Mouse (Mus musculus): ENCODE data around the gene Kntc1. TPM values are rescaled to one million over a fixed set of nuclear protein-coding genes. Genes with fewer than 3 reads are reported as not detected.
"Not testable (repeated sequence)": the region's sequence is repeated elsewhere in the genome, so short reads cannot be mapped to it uniquely, and the experiment has no call there.

Gene Kntc1
- 16.1 and 18.8 TPM in 2 replicates for polyA plus RNA-seq (2015; fragmentation: Nextera tagmentation; extraction: Ambion mirVana)

DNA sequence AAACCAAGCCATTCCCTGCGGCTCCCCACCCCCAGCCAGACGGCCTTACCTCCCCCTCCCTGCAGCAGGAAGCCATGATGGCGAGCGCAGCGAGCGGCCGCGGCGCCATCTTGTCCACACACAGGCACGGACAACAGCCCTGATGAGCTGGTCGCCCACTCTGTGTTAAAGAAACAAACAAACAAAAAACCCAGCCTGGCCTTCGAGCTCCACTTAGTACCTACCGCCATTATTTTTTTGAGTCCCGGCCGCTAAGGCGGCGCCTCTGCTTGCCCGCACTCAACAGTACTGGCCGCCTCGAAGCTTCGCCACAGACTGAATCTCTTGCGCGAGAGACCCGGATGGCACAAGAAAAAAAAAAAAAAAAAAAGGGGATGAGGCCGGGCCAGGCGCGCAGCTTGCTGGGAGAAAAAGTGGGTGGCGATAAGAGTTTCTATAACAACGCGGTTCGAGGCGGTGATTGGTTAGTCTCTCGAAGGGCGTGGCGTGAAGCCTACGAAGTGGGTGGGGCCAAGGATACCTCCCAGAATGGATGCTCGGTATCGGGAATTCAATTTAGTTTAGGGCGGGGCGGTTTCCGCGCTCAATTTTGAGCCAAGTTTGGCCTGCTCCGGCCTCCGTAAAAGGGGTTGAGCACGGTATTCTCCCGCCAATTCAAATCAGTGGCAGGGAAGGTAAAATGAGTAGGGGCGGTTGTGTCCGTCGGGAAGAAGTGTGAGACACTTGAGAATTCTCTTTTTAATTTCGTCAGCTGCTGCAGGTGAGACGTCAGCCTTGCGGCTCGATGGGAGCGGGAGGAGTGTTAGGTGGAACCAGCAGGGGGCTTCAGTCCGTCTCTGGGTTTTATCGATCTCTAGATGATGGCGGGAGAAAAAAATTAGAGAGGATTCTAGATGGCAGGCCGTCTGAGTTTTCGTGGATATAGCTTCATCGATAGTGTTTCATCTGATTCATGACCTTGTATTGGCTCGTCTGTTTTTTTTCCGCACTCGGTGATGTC, at the start of gene Kntc1, which contains the start of gene Rsrc2:
Gene Kntc1 (plus strand): TSS at position 652 of the 1,000 bp plus-strand sequence.
Gene Rsrc2 (minus strand): TSS at position 350 of the 1,000 bp plus-strand sequence.
- Histone ChIP-seq H3K4me3 (peak within 1 kb of the TSS; percentile 85), H3K4me2 (peak within 1 kb of the TSS; percentile 89), H3K36me3 (peaks cover 19% of the 10 kb centered on the region), H3K9ac (peak within 1 kb of the TSS; percentile 96), H3K9me3 (no peaks in the 10 kb centered on the region), H3K27me3 (replicated peaks) (no peaks in the 10 kb centered on the region), H3K4me1 (peaks cover 43% of the 10 kb centered on the region), H3K27ac (replicated peaks) (peak within 1 kb of the TSS; percentile 99)
- under 1% methylated on average over 62 of the region's 63 CpGs for WGBS
- peak; percentile 97 for ATAC-seq (ENCODE audit: extremely low read depth, insufficient number of reproducible peaks, low FRiP score, low TSS enrichment)

DNA sequence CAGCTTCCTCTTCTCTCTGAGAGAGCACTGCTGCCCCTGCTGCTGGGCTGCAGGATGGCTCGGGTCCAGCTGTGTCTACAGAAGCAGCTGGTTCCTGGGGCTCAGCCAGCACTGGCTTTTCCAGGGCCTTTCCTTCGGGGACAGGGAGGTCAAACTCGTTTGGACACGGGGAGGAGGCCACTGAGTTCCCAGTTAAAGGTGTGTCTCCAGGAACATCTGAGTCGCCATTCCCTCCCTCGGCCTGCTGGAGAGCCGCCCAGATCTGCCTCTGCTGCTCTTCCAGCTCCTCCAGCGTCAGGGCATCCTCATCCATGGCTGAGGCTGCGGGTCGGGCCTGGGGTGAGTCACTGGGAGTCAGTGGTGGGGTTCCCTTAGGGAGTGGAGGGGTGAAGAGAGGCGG, 48.9 kb upstream of the Kntc1 start:
- 56% methylated on average over 11 of the region's 11 CpGs for WGBS
- peaks cover 10% of the 10 kb centered on the region for H3K4me1 ChIP-seq
- H3K9ac ChIP-seq, result no peak overlapping the region
- H3K27ac ChIP-seq (replicated peaks), result peak overlapping the region; percentile 30; the same call in 1 of the 2 replicates
- no peaks in the 10 kb centered on the region for H3K27me3 ChIP-seq (replicated peaks)
- no peak overlapping the region for H3K4me3 ChIP-seq
- no peak for ATAC-seq (ENCODE audit: extremely low read depth, insufficient number of reproducible peaks, low FRiP score, low TSS enrichment)
- H3K4me2 ChIP-seq, result no peak overlapping the region
- no peaks in the 10 kb centered on the region for H3K9me3 ChIP-seq
- peaks cover 82% of the 10 kb centered on the region for H3K36me3 ChIP-seq

DNA sequence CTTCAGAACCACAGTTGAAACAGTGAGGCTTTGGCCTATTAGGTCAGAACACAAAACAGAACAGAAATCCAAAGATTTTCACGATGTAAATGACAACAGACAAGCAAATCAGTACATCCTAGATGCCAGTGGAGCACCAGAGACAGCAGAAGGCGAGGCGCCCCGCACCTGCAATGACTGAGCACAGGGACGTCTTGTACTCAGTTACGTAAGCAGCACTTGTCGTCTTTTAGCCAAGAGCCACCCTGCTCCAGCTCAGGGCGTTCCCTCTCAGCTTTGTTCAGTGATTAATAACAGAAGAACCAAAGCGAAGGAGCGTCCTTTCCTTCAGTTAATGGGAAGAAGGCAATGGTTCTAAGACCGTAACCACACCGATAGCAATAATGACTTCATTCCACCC, 40.9 kb upstream of the Kntc1 start:
- Histone ChIP-seq H3K27me3 (replicated peaks) (no peaks in the 10 kb centered on the region), H3K4me1 (no peaks in the 10 kb centered on the region), H3K4me3 (no peak overlapping the region), H3K27ac (replicated peaks) (no peak overlapping the region), H3K4me2 (no peak overlapping the region), H3K36me3 (peaks cover 98% of the 10 kb centered on the region), H3K9me3 (no peaks in the 10 kb centered on the region), H3K9ac (no peak overlapping the region)
- WGBS, result 93% methylated on average over 12 of the region's 12 CpGs
- no peak for ATAC-seq (ENCODE audit: extremely low read depth, insufficient number of reproducible peaks, low FRiP score, low TSS enrichment)

DNA sequence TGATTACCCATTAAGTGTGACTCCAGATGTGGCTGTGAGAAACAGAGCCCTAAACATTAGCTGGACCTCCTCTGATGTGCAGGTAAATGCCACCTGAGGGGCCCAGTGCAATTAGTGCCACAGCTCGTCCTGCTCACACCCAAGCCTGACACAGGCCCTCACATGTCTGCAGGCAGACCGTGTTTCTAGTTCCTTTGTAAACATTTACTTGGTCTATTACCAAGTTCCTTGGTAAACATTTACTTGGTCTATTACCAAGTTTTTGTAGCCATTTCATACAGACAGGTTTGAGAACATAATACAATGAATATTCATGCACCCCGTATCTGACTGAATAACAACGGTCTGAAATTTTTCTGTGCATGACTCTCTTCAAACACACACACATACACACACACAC, 39.9 kb upstream of the Kntc1 start:
- Histone ChIP-seq H3K4me2 (no peak overlapping the region), H3K36me3 (peaks cover 98% of the 10 kb centered on the region), H3K4me3 (no peak overlapping the region), H3K9ac (no peak overlapping the region), H3K27me3 (replicated peaks) (no peaks in the 10 kb centered on the region), H3K9me3 (no peaks in the 10 kb centered on the region), H3K4me1 (no peaks in the 10 kb centered on the region), H3K27ac (replicated peaks) (no peak overlapping the region)
- WGBS, result 92% methylated on average over 4 of the region's 4 CpGs
- ATAC-seq (ENCODE audit: extremely low read depth, insufficient number of reproducible peaks, low FRiP score, low TSS enrichment), result no peak

DNA sequence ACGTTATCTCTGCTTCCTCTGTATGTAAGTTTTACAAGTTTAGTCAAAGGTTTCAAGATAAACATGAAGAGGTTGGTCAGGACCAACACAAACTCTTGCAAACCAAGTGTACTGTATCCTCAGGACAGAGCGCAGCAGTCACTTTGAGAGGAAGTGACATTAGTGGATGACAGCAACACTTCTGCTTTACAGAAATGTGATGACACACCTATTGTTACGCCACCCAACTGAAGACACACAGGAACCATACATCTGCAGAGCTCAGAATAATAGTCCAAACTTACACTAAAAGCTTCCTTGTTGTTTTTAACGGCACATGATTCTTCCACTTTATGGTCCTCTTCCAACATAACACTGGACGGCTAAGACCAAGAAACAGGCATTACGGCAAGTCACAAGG, 35.7 kb upstream of the Kntc1 start:
- ATAC-seq (ENCODE audit: extremely low read depth, insufficient number of reproducible peaks, low FRiP score, low TSS enrichment), result no peak
- Histone ChIP-seq H3K4me1 (peaks cover 18% of the 10 kb centered on the region), H3K4me2 (no peak overlapping the region), H3K27ac (replicated peaks) (no peak overlapping the region), H3K9me3 (no peaks in the 10 kb centered on the region), H3K36me3 (peaks cover 88% of the 10 kb centered on the region), H3K4me3 (no peak overlapping the region), H3K9ac (no peak overlapping the region), H3K27me3 (replicated peaks) (no peaks in the 10 kb centered on the region)
- WGBS, result 90% methylated on average over 6 of the region's 6 CpGs

DNA sequence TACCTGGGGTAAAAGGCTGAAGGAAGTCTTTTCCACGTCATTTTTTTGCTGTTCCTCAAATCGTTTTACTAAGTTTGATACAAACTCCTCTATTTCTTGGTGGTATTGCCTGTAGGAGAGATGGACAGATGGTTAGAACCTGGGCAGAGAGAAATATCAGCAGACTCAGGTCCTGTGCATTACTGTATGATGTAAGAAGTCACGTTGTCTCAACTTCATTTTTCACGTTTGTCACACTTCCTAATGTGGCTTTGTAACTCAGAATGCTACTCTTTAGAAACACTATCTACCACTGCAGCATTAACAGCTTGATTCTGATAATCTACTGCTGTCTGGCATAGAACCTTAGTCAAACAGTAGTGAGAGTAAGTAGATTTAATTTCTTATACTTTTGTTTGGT, 34.9 kb upstream of the Kntc1 start:
- no peaks in the 10 kb centered on the region for H3K9me3 ChIP-seq
- H3K27me3 ChIP-seq (replicated peaks), result no peaks in the 10 kb centered on the region
- H3K36me3 ChIP-seq, result peaks cover 80% of the 10 kb centered on the region
- ATAC-seq (ENCODE audit: extremely low read depth, insufficient number of reproducible peaks, low FRiP score, low TSS enrichment), result no peak
- no peak overlapping the region for H3K9ac ChIP-seq
- peaks cover 26% of the 10 kb centered on the region for H3K4me1 ChIP-seq
- H3K27ac ChIP-seq (replicated peaks), result no peak overlapping the region
- no peak overlapping the region for H3K4me3 ChIP-seq
- 83% methylated on average over 4 of the region's 4 CpGs for WGBS
- H3K4me2 ChIP-seq, result no peak overlapping the region

DNA sequence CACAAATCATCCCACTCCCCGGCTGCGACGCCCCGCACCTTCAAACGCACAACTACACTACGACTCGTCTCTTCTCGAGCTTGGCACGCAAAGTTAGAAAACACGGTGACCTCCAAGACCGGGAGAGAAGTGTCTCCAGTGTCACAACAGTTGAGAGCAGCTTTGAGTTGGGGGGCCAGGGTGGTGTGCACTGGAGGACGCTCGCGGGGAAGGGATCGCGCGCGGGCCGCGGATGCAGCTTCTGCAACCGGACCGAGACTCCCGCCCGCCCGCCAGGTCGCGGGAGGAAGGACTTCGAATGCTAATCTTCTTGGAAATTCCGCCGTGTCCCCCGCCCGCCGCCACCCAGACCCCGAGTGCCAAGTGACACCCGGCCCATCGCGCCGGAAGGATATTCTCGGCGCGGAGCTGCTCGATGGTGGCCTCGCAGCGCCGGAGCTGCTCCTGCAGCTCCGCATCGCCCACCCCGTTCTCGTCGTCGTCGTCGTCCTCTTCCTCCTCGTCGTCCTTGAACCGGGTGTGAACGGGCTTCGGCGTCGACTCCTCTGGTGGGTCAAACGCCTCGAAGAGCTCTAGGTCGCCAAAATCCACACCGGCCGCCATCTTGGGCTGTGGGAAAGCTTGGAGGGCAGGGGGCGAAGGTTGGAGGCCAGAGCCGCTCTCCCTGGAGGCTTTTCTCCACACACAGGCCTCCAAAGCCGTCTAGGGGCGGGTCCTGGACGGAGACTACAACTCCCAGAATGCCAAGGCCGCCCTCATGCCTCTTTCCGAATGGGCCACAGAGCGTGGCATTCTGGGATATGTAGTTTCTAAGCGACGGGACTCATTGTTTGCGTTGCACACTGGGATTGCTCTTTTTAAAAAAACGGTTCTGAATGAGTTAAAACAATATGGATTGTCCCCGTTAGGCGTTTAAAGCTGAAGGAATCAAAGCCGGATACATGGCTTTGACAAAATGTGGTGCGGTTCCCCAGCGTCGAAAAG, 28.9 kb upstream of the Kntc1 start, which contains the start of gene Zcchc8:
Gene Zcchc8 (minus strand): TSS at position 773 of the 984 bp plus-strand sequence.
- Histone ChIP-seq H3K4me3 (peak within 1 kb of the TSS; percentile 94), H3K4me2 (peak within 1 kb of the TSS; percentile 81), H3K9ac (peak within 1 kb of the TSS; percentile 98), H3K27ac (replicated peaks) (peak within 1 kb of the TSS; percentile 90), H3K36me3 (peaks cover 20% of the 10 kb centered on the region), H3K4me1 (peaks cover 27% of the 10 kb centered on the region), H3K9me3 (no peaks in the 10 kb centered on the region), H3K27me3 (replicated peaks) (no peaks in the 10 kb centered on the region)
- peak; percentile 99 for ATAC-seq (ENCODE audit: extremely low read depth, insufficient number of reproducible peaks, low FRiP score, low TSS enrichment)
- WGBS, result under 1% methylated on average over 81 of the region's 83 CpGs

DNA sequence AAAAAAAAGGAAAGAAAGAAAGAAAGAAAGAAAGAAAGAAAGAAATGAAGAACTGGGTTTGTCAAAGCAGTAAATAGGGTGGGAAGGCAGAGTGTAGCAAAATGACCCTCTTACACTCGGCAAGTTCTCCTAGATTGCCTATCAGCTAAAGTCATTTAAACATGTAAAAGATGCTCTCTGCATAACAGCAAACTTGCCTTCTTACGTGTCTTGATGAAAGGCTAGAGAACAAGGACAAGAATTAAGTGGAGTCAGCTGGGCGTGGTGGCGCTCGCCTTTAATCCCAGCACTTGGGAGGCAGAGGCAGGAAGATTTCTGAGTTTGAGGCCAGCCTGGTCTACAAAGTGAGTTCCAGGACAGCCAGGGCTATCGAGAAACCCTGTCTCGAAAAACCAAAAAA, 25.7 kb upstream of the Kntc1 start:
- not testable (repeated sequence) for H3K9me3 ChIP-seq; ATAC-seq (ENCODE audit: extremely low read depth, insufficient number of reproducible peaks, low FRiP score, low TSS enrichment); H3K4me2 ChIP-seq; H3K9ac ChIP-seq; H3K4me3 ChIP-seq; H3K27me3 ChIP-seq (replicated peaks); H3K4me1 ChIP-seq; H3K27ac ChIP-seq (replicated peaks)
- WGBS, result 89% methylated on average over 7 of the region's 7 CpGs
- H3K36me3 ChIP-seq, result peaks cover 18% of the 10 kb centered on the region

DNA sequence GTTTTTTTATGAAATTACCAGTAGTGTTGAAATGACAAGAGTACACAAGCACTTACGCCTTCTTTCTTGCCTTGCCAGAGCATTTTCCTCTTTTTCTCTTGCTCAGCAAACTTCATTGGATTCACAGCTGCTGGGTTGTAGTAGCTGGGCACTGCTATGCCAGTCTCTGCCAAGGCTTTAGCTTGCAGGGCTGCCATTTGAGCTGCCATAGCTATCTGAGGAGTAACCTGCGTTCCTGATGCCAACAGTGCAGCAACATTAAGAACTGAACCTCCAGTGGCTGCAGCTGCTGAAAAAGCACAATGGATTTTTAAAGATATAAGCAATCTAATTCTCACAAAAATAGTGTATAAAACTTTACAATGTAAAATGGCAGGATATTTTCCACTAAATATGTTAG, 18.5 kb upstream of the Kntc1 start:
- ATAC-seq (ENCODE audit: extremely low read depth, insufficient number of reproducible peaks, low FRiP score, low TSS enrichment), result no peak
- Histone ChIP-seq H3K9me3 (no peaks in the 10 kb centered on the region), H3K27ac (replicated peaks) (no peak overlapping the region), H3K36me3 (peaks cover 86% of the 10 kb centered on the region), H3K4me2 (no peak overlapping the region), H3K9ac (no peak overlapping the region), H3K4me3 (no peak overlapping the region), H3K4me1 (no peaks in the 10 kb centered on the region), H3K27me3 (replicated peaks) (no peaks in the 10 kb centered on the region)
- WGBS, result 95% methylated on average over 2 of the region's 2 CpGs

DNA sequence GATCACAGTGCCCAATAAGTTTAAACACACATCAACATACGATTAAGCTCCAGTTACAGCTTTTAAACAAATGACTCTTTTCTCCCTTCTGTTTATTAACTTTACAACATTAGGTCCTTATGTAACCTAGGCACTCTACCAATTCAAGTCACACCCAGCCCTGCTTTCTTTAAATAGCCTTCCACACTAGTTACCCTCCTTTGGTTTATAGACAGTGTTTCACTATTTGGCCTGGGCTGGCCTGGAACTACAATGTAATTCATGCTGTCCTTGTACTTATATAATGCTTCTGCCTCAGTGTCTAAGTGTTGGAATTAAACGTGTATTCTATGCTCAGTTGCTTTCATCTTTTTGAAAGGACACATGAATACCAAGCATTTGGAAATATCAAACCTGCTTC, 5.2 kb upstream of the Kntc1 start:
- Histone ChIP-seq H3K9ac (no peak overlapping the region), H3K27me3 (replicated peaks) (no peaks in the 10 kb centered on the region), H3K9me3 (no peaks in the 10 kb centered on the region), H3K36me3 (peaks cover 58% of the 10 kb centered on the region), H3K4me2 (no peak overlapping the region), H3K4me3 (no peak overlapping the region), H3K27ac (replicated peaks) (no peak overlapping the region), H3K4me1 (peaks cover 31% of the 10 kb centered on the region)
- WGBS, result 89% methylated on average over 2 of the region's 2 CpGs
- ATAC-seq (ENCODE audit: extremely low read depth, insufficient number of reproducible peaks, low FRiP score, low TSS enrichment), result no peak

DNA sequence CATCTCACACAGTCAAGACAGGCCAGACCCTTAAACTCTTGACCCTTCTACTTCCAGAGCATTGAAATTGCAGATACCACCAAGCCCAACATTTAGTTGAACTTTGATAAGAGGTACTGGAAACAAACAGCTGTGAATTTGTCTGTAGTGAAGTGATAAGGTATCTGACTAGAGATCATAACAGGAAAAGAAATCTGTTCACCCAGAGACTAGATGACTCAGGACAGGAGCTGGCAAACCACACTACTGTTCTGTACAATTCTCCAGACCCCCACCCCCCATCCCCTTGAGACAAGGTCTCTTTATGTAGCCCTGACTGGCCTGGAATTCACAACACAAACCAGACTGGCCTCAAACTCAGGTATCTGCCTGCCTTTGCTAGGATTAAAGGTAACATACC, 3.3 kb upstream of the Kntc1 start:
- ATAC-seq (ENCODE audit: extremely low read depth, insufficient number of reproducible peaks, low FRiP score, low TSS enrichment), result no peak
- peak overlapping the region; percentile 33; the same call in 1 of the 2 replicates for H3K27ac ChIP-seq (replicated peaks)
- H3K4me2 ChIP-seq, result peak overlapping the region; percentile 89
- peaks cover 43% of the 10 kb centered on the region for H3K4me1 ChIP-seq
- H3K9ac ChIP-seq, result peak overlapping the region; percentile 96
- H3K36me3 ChIP-seq, result peaks cover 40% of the 10 kb centered on the region
- H3K9me3 ChIP-seq, result no peaks in the 10 kb centered on the region
- H3K27me3 ChIP-seq (replicated peaks), result no peaks in the 10 kb centered on the region
- H3K4me3 ChIP-seq, result peak overlapping the region; percentile 85

Measured in heart, embryonic 13.5 days (tissue).